Mouse (Mus musculus) forebrain, embryonic 10.5 days (tissue): ENCODE measurements at regions not wholly inside any gene's neighbourhood (a gene's known extent, or its start where the extent isn't known, plus 50 kb on each side); places are given as distances from the start of the nearest gene placed in this dataset.

Experiments
- DNase-seq: peaks from one replicate; pipeline ENCODE4 v3.0.0-alpha.2; 2017; ENCODE audit warnings: low spot score; ENCODE audit errors: extremely low spot score
- H3K27ac ChIP-seq: fragments of 300-500 bp; sonication (generic); 2 replicates; pipeline ENCODE4 v1.5.1; 2016; ENCODE audit warnings: mild to moderate bottlenecking
- H3K27me3 ChIP-seq: fragments of 300-500 bp; sonication (generic); 2 replicates; pipeline ENCODE4 v1.6.1; 2016; ENCODE audit warnings: mild to moderate bottlenecking; ENCODE audit not compliant: poor library complexity, severe bottlenecking
- H3K36me3 ChIP-seq: fragments of 300-500 bp; sonication (generic); replicated peaks from 2 replicates; pipeline ENCODE4 v1.6.1; 2016; ENCODE audit warnings: mild to moderate bottlenecking, moderate library complexity
- H3K4me1 ChIP-seq: fragments of 300-500 bp; sonication (generic); 2 replicates; pipeline ENCODE4 v1.6.1; 2016
- H3K4me3 ChIP-seq: fragments of 300-500 bp; sonication (generic); 2 replicates; pipeline ENCODE4 v1.5.1; 2016; ENCODE audit warnings: mild to moderate bottlenecking, moderate library complexity
- H3K9me3 ChIP-seq: fragments of 300-500 bp; sonication (generic); 2 replicates; pipeline ENCODE4 v1.6.1; 2016; ENCODE audit warnings: mild to moderate bottlenecking, moderate library complexity
- WGBS: fragments of 180-500 bp; shearing (Covaris S2); methylation state at CpG from one replicate; pipeline ENCODE4 v1.1.7; 2016; 5-methylcytosine and 5-hydroxymethylcytosine counted together

- no peak for DNase-seq
- H3K9me3 ChIP-seq, result no peaks in the 10 kb centered on the region
- H3K27me3 ChIP-seq, result no peaks in the 10 kb centered on the region
- H3K4me1 ChIP-seq, result peaks cover 8% of the 10 kb centered on the region; the same call in 1 of the 2 replicates
- no peak overlapping the region for H3K27ac ChIP-seq
- 90% methylated on average over 2 of the region's 2 CpGs for WGBS
- H3K4me3 ChIP-seq, result no peak overlapping the region
- H3K36me3 ChIP-seq, result no peaks in the 10 kb centered on the region
Observed at GRCm38 (mm10) chr3:144019293-144019692, 185.7 kb downstream of the Lmo4 start.

- H3K4me3 ChIP-seq, result no peak overlapping the region
- H3K36me3 ChIP-seq, result no peaks in the 10 kb centered on the region
- DNase-seq, result no peak
- peaks cover 15% of the 10 kb centered on the region for H3K4me1 ChIP-seq
- no peaks in the 10 kb centered on the region for H3K27me3 ChIP-seq
- no peaks in the 10 kb centered on the region for H3K9me3 ChIP-seq
- 91% methylated on average over 4 of the region's 4 CpGs for WGBS
- no peak overlapping the region for H3K27ac ChIP-seq
Observed at GRCm38 (mm10) chr3:144018559-144018958, 186.5 kb downstream of the Lmo4 start.

- Histone ChIP-seq H3K4me3 (no peak overlapping the region), H3K27ac (no peak overlapping the region), H3K27me3 (peaks cover 11% of the 10 kb centered on the region), H3K36me3 (no peaks in the 10 kb centered on the region), H3K9me3 (no peaks in the 10 kb centered on the region), H3K4me1 (peaks cover 40% of the 10 kb centered on the region)
- 92% methylated on average over 3 of the region's 3 CpGs for WGBS
- no peak for DNase-seq
Observed at GRCm38 (mm10) chr3:144015236-144015635, 189.8 kb downstream of the Lmo4 start.

GRCm38 (mm10) chr3:144013481-144014125, 191.4 kb downstream of the Lmo4 start:
- no peak overlapping the region for H3K4me3 ChIP-seq
- H3K27ac ChIP-seq, result no peak overlapping the region
- H3K27me3 ChIP-seq, result peaks cover 11% of the 10 kb centered on the region
- 48% methylated on average over 8 of the region's 8 CpGs for WGBS
- no peaks in the 10 kb centered on the region for H3K9me3 ChIP-seq
- DNase-seq, result no peak
- peaks cover 44% of the 10 kb centered on the region for H3K4me1 ChIP-seq
- H3K36me3 ChIP-seq, result no peaks in the 10 kb centered on the region

- Histone ChIP-seq H3K4me3 (no peak overlapping the region), H3K36me3 (no peaks in the 10 kb centered on the region), H3K4me1 (peaks cover 44% of the 10 kb centered on the region), H3K9me3 (no peaks in the 10 kb centered on the region), H3K27ac (0 out of 2 replicates have a peak overlapping the region, but pooled peaks have one; percentile 15), H3K27me3 (peaks cover 11% of the 10 kb centered on the region)
- no peak for DNase-seq
- WGBS, result 68% methylated on average over 6 of the region's 6 CpGs
Observed at GRCm38 (mm10) chr3:144012820-144013219, 192.2 kb downstream of the Lmo4 start.

- peaks cover 46% of the 10 kb centered on the region for H3K4me1 ChIP-seq
Observed at GRCm38 (mm10) chr3:144012173-144012572, 192.8 kb downstream of the Lmo4 start.

GRCm38 (mm10) chr3:144011456-144012025, 193.5 kb downstream of the Lmo4 start:
- Histone ChIP-seq H3K27ac (no peak overlapping the region; the same call in 1 of the 2 replicates), H3K9me3 (no peaks in the 10 kb centered on the region), H3K27me3 (peaks cover 11% of the 10 kb centered on the region), H3K36me3 (no peaks in the 10 kb centered on the region), H3K4me3 (no peak overlapping the region), H3K4me1 (peaks cover 50% of the 10 kb centered on the region)
- DNase-seq, result no peak
- 52% methylated on average over 12 of the region's 12 CpGs for WGBS

More at GRCm38 (mm10) chr3:144012173-144012572, 192.8 kb downstream of the Lmo4 start:
- 66% methylated on average over 3 of the region's 3 CpGs for WGBS
- no peaks in the 10 kb centered on the region for H3K9me3 ChIP-seq
- no peak overlapping the region for H3K27ac ChIP-seq
- peaks cover 11% of the 10 kb centered on the region for H3K27me3 ChIP-seq
- no peak overlapping the region for H3K4me3 ChIP-seq
- H3K36me3 ChIP-seq, result no peaks in the 10 kb centered on the region
- no peak for DNase-seq

- Histone ChIP-seq H3K27me3 (peaks cover 11% of the 10 kb centered on the region), H3K36me3 (no peaks in the 10 kb centered on the region), H3K4me3 (no peak overlapping the region), H3K9me3 (no peaks in the 10 kb centered on the region), H3K27ac (peak overlapping the region; percentile 56; the same call in 1 of the 2 replicates), H3K4me1 (peaks cover 50% of the 10 kb centered on the region)
- 50% methylated on average over 6 of the region's 6 CpGs for WGBS
- DNase-seq, result no peak
Observed at GRCm38 (mm10) chr3:144010558-144010957, 194.5 kb downstream of the Lmo4 start.

GRCm38 (mm10) chr3:144007111-144007619, 197.9 kb downstream of the Lmo4 start:
- Histone ChIP-seq H3K27ac (no peak overlapping the region), H3K9me3 (no peaks in the 10 kb centered on the region), H3K4me3 (no peak overlapping the region), H3K27me3 (peaks cover 6% of the 10 kb centered on the region), H3K4me1 (peaks cover 29% of the 10 kb centered on the region), H3K36me3 (no peaks in the 10 kb centered on the region)
- no peak for DNase-seq
- 44% methylated on average over 4 of the region's 4 CpGs for WGBS

GRCm38 (mm10) chr3:143997909-143998308, 207.1 kb downstream of the Lmo4 start:
- no peak for DNase-seq
- Histone ChIP-seq H3K27me3 (no peaks in the 10 kb centered on the region), H3K4me1 (no peaks in the 10 kb centered on the region), H3K36me3 (no peaks in the 10 kb centered on the region), H3K27ac (no peak overlapping the region), H3K9me3 (no peaks in the 10 kb centered on the region), H3K4me3 (no peak overlapping the region)
- 94% methylated on average over 8 of the region's 8 CpGs for WGBS

- Histone ChIP-seq H3K9me3 (no peaks in the 10 kb centered on the region), H3K27me3 (peaks cover 4% of the 10 kb centered on the region; the same call in 1 of the 2 replicates), H3K36me3 (no peaks in the 10 kb centered on the region), H3K4me1 (no peaks in the 10 kb centered on the region), H3K4me3 (no peak overlapping the region), H3K27ac (no peak overlapping the region)
- DNase-seq, result no peak
- 85% methylated on average over 3 of the region's 3 CpGs for WGBS
Observed at GRCm38 (mm10) chr3:143995045-143995444, 210.0 kb downstream of the Lmo4 start.

GRCm38 (mm10) chr3:143988991-143989390, 216.0 kb downstream of the Lmo4 start:
- Histone ChIP-seq H3K9me3 (no peaks in the 10 kb centered on the region), H3K4me3 (no peak overlapping the region), H3K27ac (no peak overlapping the region), H3K4me1 (peaks cover 20% of the 10 kb centered on the region), H3K36me3 (no peaks in the 10 kb centered on the region), H3K27me3 (peaks cover 7% of the 10 kb centered on the region; the same call in 1 of the 2 replicates)
- DNase-seq, result no peak
- 86% methylated on average over 4 of the region's 4 CpGs for WGBS

- 95% methylated on average over 5 of the region's 5 CpGs for WGBS
- Histone ChIP-seq H3K9me3 (no peaks in the 10 kb centered on the region), H3K4me1 (peaks cover 22% of the 10 kb centered on the region), H3K36me3 (no peaks in the 10 kb centered on the region), H3K27ac (no peak overlapping the region), H3K27me3 (peaks cover 11% of the 10 kb centered on the region; the same call in 1 of the 2 replicates), H3K4me3 (no peak overlapping the region)
- no peak for DNase-seq
Observed at GRCm38 (mm10) chr3:143988037-143988436, 217.0 kb downstream of the Lmo4 start.
